Mouse (Mus musculus): ENCODE measurements around the gene Pdrg1. TPM values are rescaled to one million over a fixed set of nuclear protein-coding genes. Genes with fewer than 3 reads are reported as not detected.

The Pdrg1 gene
- total and polyA plus RNA-seq, 2 experiments from 2014 or later = 54.5 to 240 TPM

DNA sequence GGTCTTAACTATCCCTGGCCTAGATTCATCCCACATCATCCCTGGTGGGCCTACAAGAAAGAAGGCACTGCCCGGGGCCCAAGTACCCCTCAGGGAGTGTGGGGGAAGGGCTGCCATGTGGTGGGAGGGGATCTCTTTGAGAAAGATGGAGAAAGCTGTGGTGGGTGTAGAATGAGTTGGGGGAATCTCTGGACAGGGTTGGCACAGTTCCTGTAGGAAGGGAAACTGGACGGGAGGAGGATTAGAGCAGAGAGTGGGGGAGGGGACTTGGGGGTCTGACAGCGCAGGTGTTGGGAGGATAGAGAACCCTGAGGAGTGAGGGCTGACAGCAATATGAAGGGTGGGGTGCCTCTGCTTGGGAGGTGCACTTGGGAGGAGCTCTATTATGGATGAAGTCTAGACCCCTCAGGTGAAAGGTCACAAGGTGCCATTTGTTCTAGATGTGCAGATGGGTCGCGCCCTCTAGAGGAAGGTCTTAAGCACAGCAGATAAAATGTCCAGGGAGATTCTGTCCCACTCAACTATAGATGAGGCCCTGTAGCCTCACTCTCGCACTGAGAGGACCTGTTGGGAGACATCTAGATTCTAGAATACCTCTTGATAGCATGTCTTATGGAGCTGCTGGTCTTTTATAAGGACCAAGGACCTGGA is 40.2 kb upstream of the Pdrg1 start:
- 58% methylated on average over 6 of the region's 6 CpGs for WGBS
- H3K4me1 ChIP-seq (ENCODE audit: insufficient read depth, low read length) = no peaks in the 10 kb centered on the region
- ATAC-seq (ENCODE audit: low FRiP score) (no peak), DNase-seq (ENCODE audit: low spot score) (no peak)
- H3K27me3 ChIP-seq (ENCODE audit: insufficient read depth, low read length) = no peaks in the 10 kb centered on the region
- TF ChIP-seq CTCF (IDR thresholded peaks at IDR 0.05) = peak; percentile 50
- H3K27ac ChIP-seq (ENCODE audit: low read depth, low read length) = no peak overlapping the region
- H3K36me3 ChIP-seq (ENCODE audit: insufficient read depth, low read length) = peaks cover 16% of the 10 kb centered on the region
- no peak overlapping the region for H3K4me2 ChIP-seq (ENCODE audit: low read depth, low read length, poor library complexity, severe bottlenecking)
- no peaks in the 10 kb centered on the region for H3K9me3 ChIP-seq (ENCODE audit: low read length)
- no peak overlapping the region for H3K4me3 ChIP-seq (ENCODE audit: low read depth, low read length)
- no peak overlapping the region for H3K9ac ChIP-seq (replicated peaks; ENCODE audit: low read length, poor library complexity, severe bottlenecking)

DNA sequence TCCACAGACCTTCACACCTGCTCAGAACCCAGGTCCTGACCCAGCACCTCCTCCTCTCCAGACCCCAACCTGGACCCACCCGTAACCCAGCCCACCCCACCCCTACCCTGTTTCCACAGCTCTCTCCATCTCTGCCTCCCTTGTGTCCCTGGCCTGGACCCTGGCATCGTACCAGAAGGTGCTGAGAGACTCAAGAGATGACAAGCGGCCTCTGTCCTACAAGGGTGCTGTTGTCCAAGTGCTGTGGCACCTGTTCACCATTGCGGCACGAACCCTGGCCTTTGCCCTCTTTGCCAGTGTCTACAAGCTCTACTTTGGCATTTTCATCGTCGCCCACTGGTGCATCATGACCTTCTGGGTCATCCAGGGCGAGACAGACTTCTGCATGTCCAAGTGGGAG is 38.7 kb upstream of the Pdrg1 start:
- Histone ChIP-seq H3K4me3 (ENCODE audit: low read depth, low read length) (no peak overlapping the region), H3K36me3 (ENCODE audit: insufficient read depth, low read length) (peaks cover 16% of the 10 kb centered on the region), H3K9me3 (ENCODE audit: low read length) (no peaks in the 10 kb centered on the region), H3K27me3 (ENCODE audit: insufficient read depth, low read length) (no peaks in the 10 kb centered on the region), H3K9ac (replicated peaks; ENCODE audit: low read length, poor library complexity, severe bottlenecking) (no peak overlapping the region), H3K4me2 (ENCODE audit: low read depth, low read length, poor library complexity, severe bottlenecking) (no peak overlapping the region), H3K27ac (ENCODE audit: low read depth, low read length) (no peak overlapping the region), H3K4me1 (ENCODE audit: insufficient read depth, low read length) (no peaks in the 10 kb centered on the region)
- TF ChIP-seq CTCF (IDR thresholded peaks at IDR 0.05) = no peak
- DNase-seq (ENCODE audit: low spot score) (no peak), ATAC-seq (ENCODE audit: low FRiP score) (no peak)
- WGBS = 87% methylated on average over 8 of the region's 8 CpGs

DNA sequence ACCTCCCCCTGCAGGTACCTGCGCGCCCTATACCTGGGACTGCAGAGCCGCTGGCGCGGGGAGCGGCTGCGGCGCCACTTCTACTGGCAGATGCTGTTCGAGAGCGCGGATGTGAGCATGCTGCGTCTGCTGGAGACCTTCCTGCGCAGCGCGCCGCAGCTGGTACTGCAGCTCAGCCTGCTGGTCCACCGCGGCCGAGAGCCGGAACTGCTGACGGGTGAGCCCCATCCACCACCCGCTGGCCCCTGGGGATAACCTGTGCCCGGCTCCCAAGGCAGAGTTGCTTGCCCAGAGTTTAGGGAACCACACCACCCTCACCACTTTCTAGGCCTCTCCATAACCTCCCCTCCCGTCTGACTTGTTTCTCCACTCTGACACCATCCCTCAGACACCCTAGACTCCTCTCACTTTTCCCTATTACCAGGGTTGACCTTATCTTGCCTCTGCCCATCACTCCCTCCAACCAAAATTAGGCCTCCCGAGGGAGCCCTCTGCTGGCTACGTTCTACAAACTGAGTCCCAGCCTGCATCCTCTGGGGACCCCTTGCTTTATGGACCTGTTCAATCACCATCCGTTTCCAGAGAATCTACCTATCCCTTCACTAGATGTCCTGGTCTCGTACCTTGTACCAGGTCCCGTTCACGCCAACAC is 37.6 kb upstream of the Pdrg1 start:
- no peak overlapping the region for H3K4me3 ChIP-seq (ENCODE audit: low read depth, low read length)
- no peaks in the 10 kb centered on the region for H3K9me3 ChIP-seq (ENCODE audit: low read length)
- peaks cover 16% of the 10 kb centered on the region for H3K36me3 ChIP-seq (ENCODE audit: insufficient read depth, low read length)
- TF ChIP-seq CTCF (IDR thresholded peaks at IDR 0.05) = peak; percentile 45
- DNase-seq (ENCODE audit: low spot score) = no peak
- 13% methylated on average over 30 of the region's 30 CpGs for WGBS
- H3K27me3 ChIP-seq (ENCODE audit: insufficient read depth, low read length) = no peaks in the 10 kb centered on the region
- no peaks in the 10 kb centered on the region; the same call in 1 of the 2 replicates for H3K4me1 ChIP-seq (ENCODE audit: insufficient read depth, low read length)
- no peak overlapping the region for H3K27ac ChIP-seq (ENCODE audit: low read depth, low read length)
- no peak for ATAC-seq (ENCODE audit: low FRiP score)
- H3K9ac ChIP-seq (replicated peaks; ENCODE audit: low read length, poor library complexity, severe bottlenecking) = no peak overlapping the region
- H3K4me2 ChIP-seq (ENCODE audit: low read depth, low read length, poor library complexity, severe bottlenecking) = no peak overlapping the region

DNA sequence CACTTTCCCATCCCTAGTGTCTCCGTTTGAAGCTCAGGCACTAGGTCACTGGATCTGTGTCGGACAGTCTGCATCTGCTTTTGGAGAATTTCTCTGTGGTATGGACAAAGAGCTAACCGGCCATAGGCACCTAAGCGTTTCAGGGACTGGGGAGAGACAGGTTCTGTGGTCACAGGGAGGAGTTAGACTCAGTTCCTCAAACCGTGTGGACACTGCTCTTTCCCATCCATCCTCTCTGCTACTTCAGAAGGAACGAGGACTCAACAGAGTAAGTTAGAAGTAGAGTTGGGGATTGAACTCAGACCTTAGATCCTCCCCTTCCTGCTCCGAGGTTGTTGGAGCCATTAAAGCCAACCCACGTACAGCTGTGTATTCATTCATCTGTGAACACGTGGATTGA is 36.3 kb upstream of the Pdrg1 start:
- WGBS = 81% methylated on average over 9 of the region's 9 CpGs
- no peaks in the 10 kb centered on the region for H3K27me3 ChIP-seq (ENCODE audit: insufficient read depth, low read length)
- no peak for ATAC-seq (ENCODE audit: low FRiP score)
- no peak for DNase-seq (ENCODE audit: low spot score)
- no peak overlapping the region for H3K4me2 ChIP-seq (ENCODE audit: low read depth, low read length, poor library complexity, severe bottlenecking)
- no peak overlapping the region for H3K27ac ChIP-seq (ENCODE audit: low read depth, low read length)
- no peak for TF ChIP-seq CTCF (IDR thresholded peaks at IDR 0.05)
- H3K4me1 ChIP-seq (ENCODE audit: insufficient read depth, low read length) = no peaks in the 10 kb centered on the region; the same call in 1 of the 2 replicates
- no peak overlapping the region for H3K9ac ChIP-seq (replicated peaks; ENCODE audit: low read length, poor library complexity, severe bottlenecking)
- peaks cover 16% of the 10 kb centered on the region for H3K36me3 ChIP-seq (ENCODE audit: insufficient read depth, low read length)
- no peak overlapping the region for H3K4me3 ChIP-seq (ENCODE audit: low read depth, low read length)
- no peaks in the 10 kb centered on the region for H3K9me3 ChIP-seq (ENCODE audit: low read length)

DNA sequence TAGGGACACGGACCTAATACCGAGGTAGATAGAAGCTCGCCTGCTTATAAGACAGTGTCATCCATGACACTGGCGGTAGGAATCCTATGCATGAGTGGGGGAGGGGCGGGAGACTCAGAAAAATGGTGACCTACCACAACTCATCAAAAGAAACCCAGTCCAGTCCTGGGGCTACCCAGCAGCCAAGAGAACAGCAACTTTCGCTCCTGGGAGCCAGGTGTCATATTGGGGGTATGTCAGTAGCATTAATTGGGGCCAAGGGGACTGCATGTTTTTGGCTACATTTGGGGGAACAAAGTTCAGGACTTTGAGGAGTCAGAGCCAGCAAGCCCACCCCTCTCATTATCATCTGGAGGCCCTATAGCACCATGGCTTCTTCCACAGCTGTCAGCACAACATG is 35.9 kb upstream of the Pdrg1 start:
- ATAC-seq (ENCODE audit: low FRiP score) = no peak
- DNase-seq (ENCODE audit: low spot score) = no peak
- H3K9me3 ChIP-seq (ENCODE audit: low read length) = no peaks in the 10 kb centered on the region
- no peak overlapping the region for H3K27ac ChIP-seq (ENCODE audit: low read depth, low read length)
- no peak for TF ChIP-seq CTCF (IDR thresholded peaks at IDR 0.05)
- H3K4me3 ChIP-seq (ENCODE audit: low read depth, low read length) = no peak overlapping the region
- no peaks in the 10 kb centered on the region for H3K27me3 ChIP-seq (ENCODE audit: insufficient read depth, low read length)
- 81% methylated on average over 6 of the region's 6 CpGs for WGBS
- no peak overlapping the region for H3K4me2 ChIP-seq (ENCODE audit: low read depth, low read length, poor library complexity, severe bottlenecking)
- peaks cover 16% of the 10 kb centered on the region for H3K36me3 ChIP-seq (ENCODE audit: insufficient read depth, low read length)
- H3K4me1 ChIP-seq (ENCODE audit: insufficient read depth, low read length) = no peaks in the 10 kb centered on the region; the same call in 1 of the 2 replicates
- no peak overlapping the region for H3K9ac ChIP-seq (replicated peaks; ENCODE audit: low read length, poor library complexity, severe bottlenecking)

DNA sequence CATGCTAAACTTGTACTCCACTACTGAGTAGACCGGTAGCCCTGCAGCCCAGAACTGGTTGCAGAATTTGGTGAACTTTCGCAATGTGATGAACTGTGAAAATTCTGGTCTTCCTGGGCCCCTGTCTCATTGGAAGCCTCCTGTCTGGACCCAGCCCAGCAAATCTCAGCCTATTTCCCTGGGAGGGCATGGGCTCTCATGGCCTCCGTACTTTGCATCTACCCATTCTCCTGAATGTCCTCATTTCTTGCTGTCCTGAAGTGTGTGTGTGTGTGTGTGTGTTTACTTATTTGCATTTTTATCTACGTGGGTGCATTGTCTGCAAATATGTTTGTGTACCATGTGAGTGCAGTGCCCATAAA is 34.8 kb upstream of the Pdrg1 start:
- Histone ChIP-seq H3K9ac (replicated peaks; ENCODE audit: low read length, poor library complexity, severe bottlenecking) (no peak overlapping the region), H3K4me3 (ENCODE audit: low read depth, low read length) (no peak overlapping the region), H3K27ac (ENCODE audit: low read depth, low read length) (no peak overlapping the region), H3K4me1 (ENCODE audit: insufficient read depth, low read length) (no peaks in the 10 kb centered on the region; the same call in 1 of the 2 replicates), H3K9me3 (ENCODE audit: low read length) (no peaks in the 10 kb centered on the region), H3K4me2 (ENCODE audit: low read depth, low read length, poor library complexity, severe bottlenecking) (no peak overlapping the region), H3K27me3 (ENCODE audit: insufficient read depth, low read length) (no peaks in the 10 kb centered on the region), H3K36me3 (ENCODE audit: insufficient read depth, low read length) (peaks cover 11% of the 10 kb centered on the region)
- ATAC-seq (ENCODE audit: low FRiP score) (no peak), DNase-seq (ENCODE audit: low spot score) (no peak)
- no peak for TF ChIP-seq CTCF (IDR thresholded peaks at IDR 0.05)
- WGBS = 77% methylated on average over 4 of the region's 4 CpGs
